Mouse (Mus musculus) heart, embryonic 11.5 days (tissue): ENCODE measurements around the gene Sh3bgrl. TPM values are rescaled to one million over a fixed set of nuclear protein-coding genes. Genes with fewer than 3 reads are reported as not detected.

Experiments used
- ATAC-seq: fragments of 200-750 bp; cut with Nextera tagmentation; replicated peaks from 2 replicates; pipeline ENCODE4 v1.8.0; 2017; ENCODE audit warnings: moderate library complexity; ENCODE audit not compliant: insufficient number of reproducible peaks, low FRiP score, low TSS enrichment
- H3K27ac ChIP-seq: fragments of 300-500 bp; sonication (generic); 2 replicates; pipeline ENCODE4 v1.5.1; 2014; ENCODE audit warnings: mild to moderate bottlenecking, low read depth, low read length
- H3K27me3 ChIP-seq: fragments of 300-500 bp; sonication (generic); 2 replicates; pipeline ENCODE4 v1.6.1; 2014; ENCODE audit warnings: mild to moderate bottlenecking, low read length, mixed read lengths; ENCODE audit not compliant: control insufficient read depth, insufficient read depth
- H3K36me3 ChIP-seq: fragments of 300-500 bp; sonication (generic); 2 replicates; pipeline ENCODE4 v1.6.1; 2014; ENCODE audit warnings: mild to moderate bottlenecking, low read length, moderate library complexity, mixed read lengths; ENCODE audit not compliant: control insufficient read depth, insufficient read depth
- H3K4me1 ChIP-seq: fragments of 300-500 bp; sonication (generic); 2 replicates; pipeline ENCODE4 v1.6.1; 2014; ENCODE audit warnings: low read length; ENCODE audit not compliant: control insufficient read depth, insufficient read depth
- H3K4me2 ChIP-seq: fragments of 300-500 bp; sonication (generic); 2 replicates; pipeline ENCODE4 v1.6.1; 2014; ENCODE audit warnings: mild to moderate bottlenecking, moderate library complexity
- H3K4me3 ChIP-seq: fragments of 300-500 bp; sonication (generic); 2 replicates; pipeline ENCODE4 v1.5.1; 2014; ENCODE audit warnings: low read depth, low read length
- H3K9ac ChIP-seq: fragments of 300-500 bp; sonication (generic); 2 replicates; pipeline ENCODE4 v1.6.1; 2014; ENCODE audit warnings: mild to moderate bottlenecking, low read depth, low read length, moderate library complexity
- H3K9me3 ChIP-seq: fragments of 300-500 bp; sonication (generic); replicated peaks from 2 replicates; pipeline ENCODE4 v1.6.1; 2016; ENCODE audit warnings: low read length; ENCODE audit not compliant: control insufficient read depth
- polyA plus RNA-seq: library from polyadenylated mRNA; unstranded; fragments of >200 nt; fragmentation: Nextera tagmentation; extraction: Ambion mirVana; gene quantifications from 2 replicates; pipeline ENCODE4 v1.2.1, GENCODE M21; 2014

The Sh3bgrl gene
- polyA plus RNA-seq, 1 experiment from 2014 or later, result 100 TPM

- Histone ChIP-seq H3K4me2 (no peak overlapping the region), H3K27me3 (no peaks in the 10 kb centered on the region), H3K4me1 (no peaks in the 10 kb centered on the region), H3K9me3 (no peaks in the 10 kb centered on the region), H3K9ac (no peak overlapping the region), H3K4me3 (no peak overlapping the region), H3K27ac (no peak overlapping the region), H3K36me3 (no peaks in the 10 kb centered on the region)
- no peak for ATAC-seq
These were observed 143.0 kb downstream of the Sh3bgrl start for GRCm38 (mm10) chrX:109238163-109238562.

Other genes starting within 250 kb of the Sh3bgrl start
- gene Hmgn5, start 82.0 kb upstream of the Sh3bgrl start, polyA plus RNA-seq, result 18.8 and 21.6 TPM in 2 replicates
- 0.11 and 0.38 TPM in 2 replicates for gene Gm6377, start 101.4 kb downstream of the Sh3bgrl start, polyA plus RNA-seq